Mouse (Mus musculus): ENCODE data around the gene Atxn1. TPM values are rescaled to one million over a fixed set of nuclear protein-coding genes. Genes with fewer than 3 reads are reported as not detected.

Gene Atxn1
- polyA plus RNA-seq, 1 experiment: 59.3 TPM

DNA sequence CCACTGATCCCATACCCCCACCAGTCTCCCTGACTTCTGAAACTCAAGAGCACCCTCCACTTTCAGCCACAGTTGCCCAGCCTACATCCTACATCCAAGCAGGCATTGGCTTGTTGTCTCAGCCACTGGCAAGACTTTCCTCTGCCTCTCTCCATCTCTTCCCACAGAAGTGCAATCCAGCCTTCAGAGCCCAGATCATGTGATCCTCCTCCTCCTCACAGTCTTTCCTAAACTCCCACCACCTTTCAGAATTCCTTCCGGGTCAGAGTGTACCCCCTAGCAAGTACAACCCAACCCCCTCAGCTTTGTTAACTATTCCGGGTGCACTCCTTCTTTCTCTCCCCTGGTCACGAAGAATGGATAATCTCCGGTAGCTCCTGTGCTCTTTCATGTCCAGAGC is 11.7 kb downstream of the Atxn1 start:
- H3K4me1 ChIP-seq (ENCODE audit: control insufficient read depth, insufficient read depth, low read length): peaks cover 13% of the 10 kb centered on the region
- H3K27ac ChIP-seq (ENCODE audit: insufficient read depth, low read length): peak overlapping the region; percentile 10; the same call in 1 of the 2 replicates
- TF ChIP-seq CTCF (IDR thresholded peaks at IDR 0.05; ENCODE audit: borderline replicate concordance, insufficient read depth, low read length) (no peak), POLR2A (IDR thresholded peaks at IDR 0.05; ENCODE audit: low read depth, low read length) (no peak)
- H3K4me3 ChIP-seq (ENCODE audit: insufficient read depth, low read length): no peak overlapping the region

DNA sequence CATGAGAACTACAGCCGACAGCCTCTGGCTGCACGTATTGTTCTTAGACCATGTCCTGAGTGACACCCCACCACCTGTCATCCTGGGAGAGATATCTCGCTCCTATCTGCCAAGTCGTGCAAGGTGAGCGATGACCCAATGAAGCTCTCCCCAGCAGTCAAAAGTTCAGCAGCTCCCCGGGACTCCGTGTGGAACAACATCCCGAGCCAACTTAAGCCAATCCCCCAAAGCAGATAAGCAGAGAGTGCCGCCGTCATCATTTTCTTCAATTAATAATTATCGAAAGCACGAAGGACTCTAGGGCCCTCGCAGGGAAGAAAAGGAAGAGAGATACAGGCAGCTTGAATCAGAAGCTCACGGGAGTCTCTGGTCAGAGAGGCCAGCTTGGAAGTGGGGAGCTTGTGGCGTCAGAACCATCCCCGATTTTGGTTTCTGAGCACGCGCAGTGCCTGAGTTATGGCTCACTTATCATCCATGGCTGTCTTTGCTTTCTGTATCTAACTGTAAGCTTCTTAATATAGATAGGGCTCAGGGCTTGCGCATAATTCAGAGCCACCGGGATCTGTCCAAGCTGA is 13.7 kb downstream of the Atxn1 start:
- Histone ChIP-seq H3K4me3 (ENCODE audit: insufficient read depth, low read length) (no peak overlapping the region), H3K27ac (ENCODE audit: insufficient read depth, low read length) (no peak overlapping the region)

DNA sequence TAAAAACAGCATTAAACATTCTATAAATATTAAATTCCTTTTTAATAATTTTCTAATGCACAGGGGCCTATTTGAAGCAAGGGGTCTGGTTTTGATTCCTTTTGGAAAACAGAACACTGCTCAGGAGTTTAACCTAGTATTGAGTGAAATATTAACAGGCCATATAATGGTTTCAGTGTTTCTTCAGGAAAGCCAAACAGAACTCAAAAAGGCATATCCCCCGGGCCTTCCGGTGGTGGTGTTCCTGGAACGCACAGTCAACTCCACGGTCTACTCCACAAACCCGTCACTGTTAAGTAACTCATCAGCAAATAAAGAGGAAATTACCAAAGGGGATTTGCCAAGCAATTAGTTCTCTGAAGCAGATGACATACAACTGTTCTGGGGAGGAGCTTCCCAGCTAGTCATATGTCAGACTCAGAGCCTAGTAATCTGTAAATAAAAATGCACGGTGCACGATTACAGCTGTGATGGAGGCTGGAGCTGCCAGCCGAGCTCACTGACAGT is 14.4 kb downstream of the Atxn1 start:
- Histone ChIP-seq H3K27ac (ENCODE audit: insufficient read depth, low read length) (no peak overlapping the region), H3K4me3 (ENCODE audit: insufficient read depth, low read length) (no peak overlapping the region), H3K4me1 (ENCODE audit: control insufficient read depth, insufficient read depth, low read length) (peaks cover 7% of the 10 kb centered on the region)
- TF ChIP-seq CTCF (IDR thresholded peaks at IDR 0.05; ENCODE audit: borderline replicate concordance, insufficient read depth, low read length) (no peak), POLR2A (IDR thresholded peaks at IDR 0.05; ENCODE audit: low read depth, low read length) (no peak)

More for the DNA sequence above, 13.7 kb downstream of the Atxn1 start:
- TF ChIP-seq POLR2A (IDR thresholded peaks at IDR 0.05; ENCODE audit: low read depth, low read length): no peak
- no peak for TF ChIP-seq CTCF (IDR thresholded peaks at IDR 0.05; ENCODE audit: borderline replicate concordance, insufficient read depth, low read length)
- peaks cover 13% of the 10 kb centered on the region for H3K4me1 ChIP-seq (ENCODE audit: control insufficient read depth, insufficient read depth, low read length)

DNA sequence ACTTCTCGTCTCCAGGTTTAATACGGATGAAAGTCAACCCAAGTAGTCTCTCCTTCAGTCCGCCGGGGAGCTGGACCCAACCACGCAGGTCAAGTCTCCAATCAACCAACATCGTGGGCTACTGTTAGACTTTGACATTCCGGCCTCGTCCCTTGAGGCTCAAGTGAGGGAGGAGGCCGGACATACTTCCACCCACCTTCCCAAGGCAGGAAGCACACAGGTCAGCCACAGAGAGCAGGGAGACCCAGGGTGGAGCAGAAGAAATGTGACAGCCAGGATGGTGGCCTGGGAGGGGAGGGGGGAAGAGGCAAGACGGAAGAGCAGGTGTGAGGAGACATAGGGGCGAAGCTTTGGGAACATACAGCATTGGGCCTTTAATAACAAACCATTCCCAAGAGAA is 18.7 kb downstream of the Atxn1 start:
- Histone ChIP-seq H3K4me1 (ENCODE audit: control insufficient read depth, insufficient read depth, low read length) (no peaks in the 10 kb centered on the region), H3K4me3 (ENCODE audit: insufficient read depth, low read length) (no peak overlapping the region), H3K27ac (ENCODE audit: insufficient read depth, low read length) (no peak overlapping the region)
- TF ChIP-seq POLR2A (IDR thresholded peaks at IDR 0.05; ENCODE audit: low read depth, low read length) (no peak), CTCF (IDR thresholded peaks at IDR 0.05; ENCODE audit: borderline replicate concordance, insufficient read depth, low read length) (no peak)

DNA sequence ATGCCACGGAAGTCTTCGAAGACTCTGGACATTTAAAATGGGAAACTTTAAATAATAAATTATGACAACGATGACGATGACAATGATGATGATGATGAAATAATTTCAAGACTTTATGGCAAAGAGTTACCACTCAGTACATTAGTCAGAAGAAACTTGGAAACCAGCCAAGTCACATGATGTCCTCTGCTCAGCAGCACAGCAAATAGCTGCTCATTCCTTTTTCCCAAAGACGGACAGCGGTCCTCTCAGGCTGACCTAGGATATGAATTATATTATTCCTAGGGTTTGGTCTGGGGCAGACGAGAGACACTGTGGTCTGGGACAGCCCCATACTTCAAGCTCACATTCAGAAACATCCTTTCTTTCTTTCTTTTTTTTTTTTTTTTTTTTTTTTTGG is 22.5 kb downstream of the Atxn1 start:
- TF ChIP-seq POLR2A (IDR thresholded peaks at IDR 0.05; ENCODE audit: low read depth, low read length): no peak
- TF ChIP-seq CTCF (IDR thresholded peaks at IDR 0.05; ENCODE audit: borderline replicate concordance, insufficient read depth, low read length): no peak
- no peak overlapping the region for H3K27ac ChIP-seq (ENCODE audit: insufficient read depth, low read length)
- H3K4me1 ChIP-seq (ENCODE audit: control insufficient read depth, insufficient read depth, low read length): peaks cover 8% of the 10 kb centered on the region
- H3K4me3 ChIP-seq (ENCODE audit: insufficient read depth, low read length): no peak overlapping the region

DNA sequence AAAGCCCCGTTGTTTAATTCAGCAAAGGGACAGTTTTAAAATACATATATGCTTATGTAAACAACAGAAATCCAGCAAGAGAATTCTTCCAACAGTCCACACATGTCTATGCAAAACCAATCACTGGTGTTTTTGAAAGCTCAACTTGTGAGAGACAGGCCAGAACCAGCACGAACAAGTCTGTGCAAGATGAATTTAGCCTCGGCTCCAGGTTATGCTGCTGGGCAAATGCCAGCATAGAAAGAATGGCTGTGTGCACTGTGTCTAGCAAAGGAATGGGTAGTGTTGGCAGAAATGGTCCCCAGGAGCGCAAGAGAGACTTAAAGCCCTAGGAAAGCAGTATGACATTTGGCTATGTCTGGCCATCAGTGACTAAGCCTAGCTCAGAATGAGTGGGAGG is 24.1 kb downstream of the Atxn1 start:
- no peak overlapping the region for H3K27ac ChIP-seq (ENCODE audit: insufficient read depth, low read length)
- H3K4me1 ChIP-seq (ENCODE audit: control insufficient read depth, insufficient read depth, low read length): peaks cover 12% of the 10 kb centered on the region
- TF ChIP-seq CTCF (IDR thresholded peaks at IDR 0.05; ENCODE audit: borderline replicate concordance, insufficient read depth, low read length): no peak
- no peak overlapping the region for H3K4me3 ChIP-seq (ENCODE audit: insufficient read depth, low read length)

DNA sequence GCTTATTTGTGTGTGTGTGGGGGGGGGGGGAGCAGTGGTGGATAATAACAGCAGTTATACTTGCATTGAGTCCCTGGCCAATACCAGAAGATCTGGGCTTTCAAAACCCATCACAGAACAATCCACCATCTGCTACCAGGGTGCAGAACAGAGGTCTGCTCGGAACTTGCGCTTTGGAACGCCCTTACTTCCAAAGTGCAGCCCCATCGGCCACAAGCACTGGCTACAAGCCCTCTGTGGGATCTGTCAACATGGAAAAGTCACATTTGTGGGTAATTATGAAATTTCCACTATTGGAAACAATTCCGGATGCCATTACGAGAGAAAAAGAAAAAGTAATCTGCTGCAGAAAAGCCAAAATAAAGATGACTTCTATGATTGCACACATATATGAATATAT is 25.2 kb downstream of the Atxn1 start:
- no peak overlapping the region for H3K4me3 ChIP-seq (ENCODE audit: insufficient read depth, low read length)
- no peak overlapping the region for H3K27ac ChIP-seq (ENCODE audit: insufficient read depth, low read length)
- H3K4me1 ChIP-seq (ENCODE audit: control insufficient read depth, insufficient read depth, low read length): peaks cover 12% of the 10 kb centered on the region
- TF ChIP-seq POLR2A (IDR thresholded peaks at IDR 0.05; ENCODE audit: low read depth, low read length): no peak
- TF ChIP-seq CTCF (IDR thresholded peaks at IDR 0.05; ENCODE audit: borderline replicate concordance, insufficient read depth, low read length): no peak

DNA sequence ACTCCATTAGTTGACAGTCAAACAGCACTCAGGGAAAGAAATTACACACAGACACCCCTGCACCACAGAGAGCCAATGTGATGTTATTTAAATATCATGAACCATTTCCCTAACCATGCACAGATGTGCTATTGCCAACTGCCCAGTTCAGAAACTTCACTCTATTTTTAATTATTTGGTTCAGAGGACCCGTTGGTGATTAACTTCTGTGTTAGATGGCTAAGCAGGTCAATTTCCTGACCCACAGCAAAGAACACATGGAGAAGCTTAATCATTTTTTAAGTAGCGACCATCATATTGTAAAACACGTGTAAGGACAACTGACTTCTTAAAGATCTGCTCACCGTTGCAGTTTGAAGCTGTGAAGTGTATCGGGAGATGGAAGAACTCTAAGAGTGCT is 26.7 kb downstream of the Atxn1 start:
- no peak for TF ChIP-seq POLR2A (IDR thresholded peaks at IDR 0.05; ENCODE audit: low read depth, low read length)
- no peak for TF ChIP-seq CTCF (IDR thresholded peaks at IDR 0.05; ENCODE audit: borderline replicate concordance, insufficient read depth, low read length)
- Histone ChIP-seq H3K4me3 (ENCODE audit: insufficient read depth, low read length) (no peak overlapping the region), H3K27ac (ENCODE audit: insufficient read depth, low read length) (peak overlapping the region; percentile 44), H3K4me1 (ENCODE audit: control insufficient read depth, insufficient read depth, low read length) (peaks cover 12% of the 10 kb centered on the region)

DNA sequence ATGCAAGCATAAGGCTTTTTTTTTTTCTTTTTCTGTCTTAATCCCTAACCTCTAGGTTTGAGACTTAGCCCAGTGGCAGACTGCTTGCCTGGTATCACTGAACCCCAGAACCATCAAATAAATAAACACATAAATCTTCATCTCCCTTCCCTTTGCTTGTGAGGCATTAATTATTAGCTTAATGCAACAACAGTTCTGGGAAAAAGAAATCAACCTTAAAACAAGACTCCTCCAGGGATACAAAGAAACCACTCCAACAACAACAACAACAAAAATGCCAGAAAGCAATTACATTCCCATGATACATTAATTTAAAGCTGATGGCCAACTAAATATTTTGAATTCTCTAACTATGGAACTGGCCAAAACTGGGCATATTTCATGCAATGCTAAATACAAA is 28.0 kb downstream of the Atxn1 start:
- Histone ChIP-seq H3K4me3 (ENCODE audit: insufficient read depth, low read length) (no peak overlapping the region), H3K27ac (ENCODE audit: insufficient read depth, low read length) (0 out of 2 replicates have a peak overlapping the region, but pooled peaks have one; percentile 17), H3K4me1 (ENCODE audit: control insufficient read depth, insufficient read depth, low read length) (peaks cover 16% of the 10 kb centered on the region)
- TF ChIP-seq CTCF (IDR thresholded peaks at IDR 0.05; ENCODE audit: borderline replicate concordance, insufficient read depth, low read length): no peak
- TF ChIP-seq POLR2A (IDR thresholded peaks at IDR 0.05; ENCODE audit: low read depth, low read length): no peak

DNA sequence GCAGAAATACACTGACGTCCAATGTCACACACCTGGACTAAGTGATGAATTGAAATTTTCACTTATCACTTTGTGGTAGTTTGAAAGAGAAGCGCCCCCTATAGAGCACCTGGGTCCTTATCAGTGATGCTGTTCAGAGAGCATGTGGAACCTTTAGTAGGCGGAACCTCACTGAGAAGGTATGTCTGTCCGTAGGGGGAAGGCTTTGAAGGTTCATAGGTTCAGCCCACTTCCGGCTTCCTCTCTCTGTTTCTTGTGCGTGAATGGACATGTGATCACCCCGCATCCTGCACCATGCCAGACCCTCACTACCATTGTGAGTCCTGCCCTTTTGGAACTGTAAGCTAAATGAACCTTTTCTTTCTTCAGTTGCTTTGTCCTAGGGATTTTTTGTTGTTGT is 29.0 kb downstream of the Atxn1 start:
- Histone ChIP-seq H3K4me3 (ENCODE audit: insufficient read depth, low read length) (no peak overlapping the region), H3K27ac (ENCODE audit: insufficient read depth, low read length) (no peak overlapping the region), H3K4me1 (ENCODE audit: control insufficient read depth, insufficient read depth, low read length) (peaks cover 16% of the 10 kb centered on the region)
- TF ChIP-seq POLR2A (IDR thresholded peaks at IDR 0.05; ENCODE audit: low read depth, low read length) (no peak), CTCF (IDR thresholded peaks at IDR 0.05; ENCODE audit: borderline replicate concordance, insufficient read depth, low read length) (no peak)
